Mouse (Mus musculus) NIH3T3 (cell line): ENCODE measurements around the gene Rpp25l.
A peak's percentile ranks its signal among the peaks of the same experiment; 100 is the strongest.
"Not testable (repeated sequence)": the region's sequence is repeated elsewhere in the genome, so short reads cannot be mapped to it uniquely, and the experiment has no call there.

Experiments
- DNase-seq: peaks from one replicate; pipeline ENCODE4 v3.0.0-alpha.2; 2012; ENCODE audit warnings: low read depth

The Rpp25l gene

DNA sequence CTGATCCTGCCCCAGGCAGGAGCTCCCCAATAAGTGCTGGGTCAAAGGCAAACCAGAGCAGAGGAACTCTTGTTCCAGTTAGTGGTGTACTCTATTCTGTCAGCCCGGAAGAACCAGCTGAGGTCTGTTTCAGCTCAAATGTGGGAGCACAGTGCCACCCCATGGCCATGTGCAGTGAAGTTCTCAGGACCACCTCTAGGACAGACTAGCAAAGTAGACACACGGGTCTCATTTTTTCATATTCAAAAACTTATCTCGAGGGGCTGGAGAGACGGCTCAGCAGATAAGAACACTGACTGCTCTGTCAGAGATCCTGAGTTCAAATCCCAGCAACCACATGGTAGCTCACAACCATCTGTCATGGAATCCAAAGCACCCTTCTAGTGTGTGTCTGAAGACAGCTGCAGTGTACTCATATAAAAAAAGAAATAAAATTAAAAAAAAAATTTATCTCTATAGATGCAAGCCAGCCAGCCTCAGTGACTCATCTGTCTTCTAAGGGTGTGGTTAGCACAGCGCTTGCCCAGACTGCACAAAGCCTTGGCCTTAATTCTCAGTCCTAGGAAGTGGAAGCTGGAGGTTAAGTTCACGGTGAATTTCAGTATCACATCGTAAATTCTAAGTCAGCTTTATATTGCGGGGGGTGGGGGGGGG lies 24.4 kb upstream of the Rpp25l start:
- peak; percentile 85 for DNase-seq

DNA sequence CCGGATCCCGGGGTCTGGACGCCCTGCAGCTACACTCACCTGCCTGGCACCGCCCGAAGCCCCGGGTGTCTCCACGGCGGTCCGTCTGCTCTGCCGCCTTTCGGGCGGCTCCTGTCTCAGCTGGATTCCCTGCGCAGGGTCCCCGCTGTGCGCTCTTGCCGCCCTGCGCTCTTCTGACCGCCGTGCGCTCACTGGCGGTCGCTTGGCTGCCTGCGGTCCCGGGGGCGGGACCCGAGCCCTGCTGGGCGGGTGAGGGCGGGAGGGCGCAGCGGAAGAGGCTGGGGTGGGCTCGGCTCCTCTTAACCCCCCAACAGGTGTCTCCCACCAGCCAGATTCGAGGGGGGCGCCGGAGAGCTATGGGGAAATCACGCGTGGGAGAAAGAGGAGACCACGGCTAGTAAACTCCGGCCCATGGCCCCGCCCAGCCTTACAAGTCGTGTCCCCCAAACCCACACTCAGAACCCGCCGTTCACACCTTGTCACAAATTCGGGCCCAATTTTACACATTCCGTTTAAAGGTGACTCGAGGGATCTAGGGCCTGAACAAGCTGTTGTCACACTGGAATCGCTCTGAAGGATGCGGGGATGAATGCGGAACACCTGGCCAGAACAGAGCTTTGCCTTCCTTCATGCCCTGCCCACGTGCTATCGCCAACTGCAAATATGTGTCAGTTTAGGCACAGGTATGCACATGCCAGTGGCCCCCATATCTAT lies 17.9 kb upstream of the Rpp25l start, which contains the start of gene Arid3c:
Gene Arid3c, minus strand, starts transcription at position 91 of the 714 bp plus-strand sequence.
- DNase-seq, result no peak

DNA sequence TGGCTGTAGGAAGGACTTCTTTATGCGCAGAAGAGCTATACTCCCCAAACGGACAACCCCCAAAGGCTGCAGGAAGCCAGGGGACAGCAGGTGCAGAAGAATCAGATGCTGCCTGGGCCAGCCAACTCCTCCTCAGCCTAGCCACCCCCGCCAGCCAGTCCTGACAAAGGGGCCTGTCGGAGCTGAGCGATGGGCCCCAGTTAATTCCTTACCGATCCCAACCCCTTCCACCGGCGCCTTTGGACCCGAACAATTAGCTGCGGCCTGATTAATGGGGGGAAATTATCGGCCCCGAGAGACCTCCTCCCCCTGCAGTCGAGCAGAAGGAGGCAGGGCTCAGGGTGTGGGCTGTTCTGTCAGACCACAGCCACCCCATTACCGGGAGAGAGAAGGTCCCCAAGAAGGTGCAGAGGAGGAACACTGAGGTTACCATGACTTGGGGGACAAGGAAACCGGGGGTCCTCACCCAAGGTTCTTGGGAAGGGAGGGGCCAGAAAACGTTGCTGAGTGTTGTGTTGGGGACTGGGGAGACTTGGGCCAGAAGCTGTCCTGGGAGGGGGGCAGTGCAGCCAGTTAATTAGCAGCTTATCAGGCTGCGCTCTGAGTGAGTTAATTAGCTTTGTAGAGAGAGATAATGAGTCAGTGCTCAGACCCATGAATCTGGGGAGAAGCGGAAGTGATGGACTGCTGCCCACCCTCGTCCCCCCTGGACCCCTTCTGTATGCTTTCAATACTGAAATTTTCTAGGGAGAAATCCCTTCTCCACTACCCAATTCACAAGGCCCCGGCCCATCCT lies 13.7 kb upstream of the Rpp25l start:
- no peak for DNase-seq

DNA sequence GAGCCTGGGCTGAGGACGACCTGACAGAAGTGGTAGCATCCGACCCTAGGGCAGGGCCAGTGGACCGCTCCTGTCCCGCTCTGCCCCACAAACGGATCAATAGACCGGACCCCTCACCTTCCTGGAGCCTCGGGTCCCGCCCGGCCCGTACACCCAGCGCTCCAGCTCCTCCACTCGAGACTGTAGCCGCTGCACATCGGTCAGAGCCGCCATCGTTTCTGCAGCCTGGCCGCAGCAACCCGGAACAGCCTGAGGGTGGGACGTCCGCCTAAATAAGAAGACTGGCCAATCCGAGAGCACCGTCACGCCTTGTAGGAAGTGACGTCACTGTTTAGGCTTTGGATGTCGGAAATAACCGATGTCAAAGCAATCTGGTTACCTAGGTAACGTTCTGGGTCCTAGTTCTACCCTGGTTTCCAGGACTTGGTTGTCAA lies 9.6 kb upstream of the Rpp25l start, which contains the start of gene Dctn3:
Gene Dctn3, minus strand, starts transcription at position 253 of the 434 bp plus-strand sequence.
- peak; percentile 94 for DNase-seq

DNA sequence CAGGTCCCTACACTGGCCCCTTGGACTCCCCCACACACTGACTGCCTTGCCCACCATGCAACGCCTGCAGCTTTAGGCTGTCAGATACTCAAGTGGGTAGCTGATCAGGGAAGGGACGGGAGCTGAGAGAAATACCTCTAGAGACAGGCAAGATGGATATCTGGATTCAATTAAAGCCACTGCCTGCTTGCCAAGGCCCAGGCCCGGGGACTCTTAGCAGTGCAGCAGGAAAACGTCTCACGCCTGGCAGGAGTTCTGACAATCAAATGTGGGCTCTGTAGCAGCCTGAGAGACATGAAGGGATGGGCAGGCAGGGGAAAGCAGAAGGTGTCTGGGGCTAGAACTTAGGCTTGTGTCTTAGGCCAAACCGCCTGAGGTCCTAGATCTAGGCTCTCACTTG lies 3.5 kb upstream of the Rpp25l start:
- DNase-seq, result no peak

DNA sequence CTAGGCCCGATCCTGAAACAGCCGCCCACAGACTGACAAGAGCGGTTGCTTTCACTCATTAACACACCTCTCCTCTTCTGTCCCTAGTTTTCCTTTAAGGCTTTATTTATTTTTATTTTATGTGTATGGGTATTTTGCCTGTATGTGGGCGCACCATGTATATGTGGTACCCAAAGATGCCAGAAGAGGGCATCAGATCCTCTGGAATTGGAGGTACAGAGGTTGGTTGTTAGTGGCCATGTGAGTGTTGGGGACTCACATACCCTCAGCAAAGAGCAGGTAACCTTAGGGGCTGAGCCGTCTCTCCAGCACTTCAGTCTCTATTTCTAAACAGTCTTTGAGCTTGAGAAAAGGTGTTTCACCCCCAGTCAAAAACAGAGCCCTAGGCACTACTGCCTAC lies 2.3 kb upstream of the Rpp25l start:
- peak; percentile 71 for DNase-seq

DNA sequence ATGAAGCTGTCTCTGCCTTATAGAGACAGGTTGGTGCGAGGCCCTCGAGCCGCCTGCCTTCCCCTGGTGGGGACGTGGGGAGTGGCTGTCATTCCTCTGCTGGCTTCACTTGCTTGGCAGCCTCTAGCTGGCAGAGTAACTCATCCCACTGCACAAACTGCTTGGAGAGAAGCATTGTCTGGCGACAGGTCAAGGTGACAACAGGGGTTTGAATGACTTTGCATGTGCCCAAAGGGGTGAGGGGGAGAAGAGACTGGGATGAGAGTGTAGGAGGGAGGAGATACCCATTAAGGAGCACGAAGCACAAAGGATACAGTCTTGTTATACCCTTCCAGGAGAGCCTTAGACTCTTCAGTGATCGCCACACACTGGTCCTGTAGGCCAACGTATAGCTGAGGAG lies 1.7 kb upstream of the Rpp25l start:
- no peak for DNase-seq

DNA sequence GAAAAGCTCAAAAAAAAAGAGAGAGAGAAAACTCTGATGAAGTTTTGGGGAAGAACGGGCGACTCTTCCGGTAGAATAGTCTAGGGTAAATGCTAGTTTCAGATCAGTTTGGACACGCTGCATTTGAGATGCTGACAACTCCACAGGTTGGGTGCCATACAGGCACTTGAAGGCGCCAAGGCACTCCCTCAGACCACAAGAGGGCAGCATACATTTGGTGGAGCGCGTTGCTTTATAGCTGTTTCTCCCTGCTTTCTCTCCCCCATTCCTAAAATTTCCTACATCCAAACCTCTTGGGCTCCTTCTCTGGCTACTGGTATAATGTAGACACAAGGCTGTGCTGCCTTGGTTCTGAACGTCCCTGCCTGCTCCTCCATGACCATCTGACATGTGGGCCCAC lies 942 bp upstream of the Rpp25l start:
- peak; percentile 88 for DNase-seq

DNA sequence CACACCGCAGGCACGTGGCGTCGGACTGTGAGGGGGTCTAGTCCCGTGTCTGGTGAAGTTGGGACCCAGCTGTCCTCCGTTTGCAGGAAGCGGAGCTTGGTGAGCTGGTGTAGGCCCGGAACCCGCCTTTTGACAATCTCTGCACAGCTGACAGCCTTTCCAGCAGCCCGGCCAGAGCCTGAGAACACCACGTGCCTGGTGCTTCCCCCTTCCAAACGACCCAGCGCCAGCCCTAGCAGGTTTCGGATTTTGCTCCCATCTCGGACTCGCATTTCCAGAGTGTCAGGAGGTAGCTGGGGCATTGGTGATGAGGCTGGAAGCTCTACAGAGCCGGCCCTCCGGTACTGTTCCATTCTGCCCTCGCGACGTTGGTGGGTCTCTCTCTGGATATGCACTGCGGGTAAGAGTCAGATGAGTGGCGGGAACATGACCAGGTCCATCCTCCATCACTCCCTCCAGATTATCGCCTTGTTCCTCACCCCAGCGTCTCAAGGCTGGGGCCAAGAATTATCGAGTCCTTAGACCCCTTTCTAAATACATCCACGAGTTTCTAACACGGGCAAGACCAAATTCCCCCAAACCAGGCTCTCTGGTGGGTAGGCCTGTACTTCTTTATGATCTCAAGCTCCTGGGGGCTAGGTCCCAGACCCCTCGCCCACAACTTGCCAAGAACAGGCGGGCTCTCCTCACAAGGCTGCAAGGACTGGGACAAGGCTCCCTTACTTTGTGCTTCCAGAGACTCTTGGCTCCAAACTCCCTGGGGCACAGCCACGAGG lies 725 bp downstream of the Rpp25l start:
- no peak for DNase-seq

DNA sequence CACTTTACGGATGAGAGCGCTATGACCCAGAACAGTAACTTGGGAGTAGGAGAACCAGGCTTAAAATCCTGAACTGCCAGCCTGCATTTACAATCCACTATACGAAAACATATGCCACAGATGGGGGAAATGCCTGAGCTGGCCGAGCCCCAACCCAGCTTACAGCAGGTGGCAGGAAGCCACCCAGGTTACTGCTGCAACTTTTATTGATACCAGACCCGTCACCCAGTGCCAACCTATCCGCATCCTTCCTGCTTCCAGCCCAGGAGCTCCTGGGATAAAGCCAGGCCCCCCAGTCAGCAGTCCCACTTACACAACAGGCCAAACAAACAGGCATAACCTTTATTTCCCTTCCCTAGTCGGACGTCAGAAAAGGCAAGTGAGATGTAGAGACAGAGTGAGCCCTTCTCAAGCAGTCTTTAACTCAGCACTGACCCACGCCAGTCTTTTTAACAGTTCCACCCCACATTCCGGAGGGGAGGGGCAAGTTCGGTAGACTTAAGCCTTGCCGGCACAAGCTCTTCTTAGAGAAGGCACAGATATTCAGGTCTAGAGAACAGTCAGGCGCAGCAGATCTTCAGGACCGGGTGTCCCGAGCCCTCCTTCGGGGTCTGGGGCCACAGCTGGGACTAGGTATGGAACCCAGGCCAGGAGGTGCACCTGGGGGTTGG lies 1.5 kb downstream of the Rpp25l start:
- no peak for DNase-seq

DNA sequence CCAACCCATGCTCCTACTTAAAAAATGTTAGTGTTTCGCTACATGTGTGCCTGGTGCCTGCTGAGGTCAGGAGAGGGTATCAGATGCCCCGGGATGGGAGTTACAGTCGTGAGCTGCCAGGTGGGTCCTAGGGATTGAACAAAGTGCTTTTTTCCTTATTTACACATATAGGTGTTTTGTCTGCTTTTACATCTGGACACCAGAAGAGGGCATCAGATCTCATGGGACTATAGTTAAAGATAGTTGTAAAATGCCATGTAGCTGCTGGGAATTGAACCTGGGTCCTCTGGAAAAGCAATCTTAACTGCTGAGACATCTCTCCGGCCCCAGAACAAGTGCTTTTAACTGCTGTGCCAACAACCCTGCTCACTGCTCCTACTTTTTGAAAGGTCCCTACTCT lies 3.1 kb downstream of the Rpp25l start:
- no peak for DNase-seq

DNA sequence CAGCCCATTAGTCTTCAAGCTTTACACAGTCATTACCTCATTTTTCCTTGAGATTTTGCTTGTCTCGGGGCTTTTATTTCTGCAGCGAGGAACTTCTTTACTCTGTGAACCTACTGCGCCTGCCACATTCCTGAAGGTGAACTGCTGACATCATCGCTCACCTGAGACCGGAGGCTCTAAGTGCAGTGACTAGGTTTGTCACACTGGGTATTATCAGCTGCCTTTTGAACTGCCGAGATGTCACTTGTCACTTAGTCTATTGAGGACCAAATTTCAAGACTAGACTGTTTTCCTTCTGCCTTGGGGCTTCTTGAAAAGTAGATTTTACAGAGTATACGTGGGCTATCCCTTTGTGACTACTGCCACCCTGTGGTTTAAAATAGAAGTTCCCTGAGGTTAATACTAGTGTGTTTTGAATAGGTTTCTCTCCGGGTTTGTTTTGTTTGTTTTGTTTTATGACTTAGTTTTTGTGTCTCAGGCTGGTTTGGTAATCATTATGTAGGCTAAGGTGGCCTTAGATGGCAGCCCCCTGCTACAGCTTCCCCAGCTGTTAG lies 5.1 kb downstream of the Rpp25l start:
- peak; percentile 81 for DNase-seq

DNA sequence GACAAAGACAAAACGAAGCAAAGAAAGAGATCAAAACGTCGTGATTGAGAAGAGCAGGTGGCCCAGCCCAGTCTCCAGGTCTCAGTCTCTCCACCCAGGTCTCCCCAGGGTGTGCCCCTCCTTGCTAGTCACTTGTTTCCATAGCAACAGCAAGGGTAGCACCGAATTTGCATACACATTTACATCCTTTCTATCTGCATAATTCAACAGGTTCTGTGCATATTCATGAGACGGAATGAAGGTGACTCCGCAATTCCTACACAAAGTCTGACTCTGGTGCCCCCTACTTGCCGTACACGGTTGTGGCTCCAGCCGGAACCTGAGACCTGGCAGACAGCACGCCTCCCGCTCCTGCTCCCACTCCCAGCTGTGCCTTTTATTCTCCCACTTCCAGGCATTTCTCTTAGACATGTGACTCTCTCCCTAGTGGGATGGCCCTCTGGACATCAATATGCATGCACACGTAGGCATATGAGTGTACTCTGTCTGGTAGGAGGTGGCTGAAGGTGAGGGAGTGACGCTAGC lies 6.3 kb downstream of the Rpp25l start:
- peak; percentile 65 for DNase-seq

DNA sequence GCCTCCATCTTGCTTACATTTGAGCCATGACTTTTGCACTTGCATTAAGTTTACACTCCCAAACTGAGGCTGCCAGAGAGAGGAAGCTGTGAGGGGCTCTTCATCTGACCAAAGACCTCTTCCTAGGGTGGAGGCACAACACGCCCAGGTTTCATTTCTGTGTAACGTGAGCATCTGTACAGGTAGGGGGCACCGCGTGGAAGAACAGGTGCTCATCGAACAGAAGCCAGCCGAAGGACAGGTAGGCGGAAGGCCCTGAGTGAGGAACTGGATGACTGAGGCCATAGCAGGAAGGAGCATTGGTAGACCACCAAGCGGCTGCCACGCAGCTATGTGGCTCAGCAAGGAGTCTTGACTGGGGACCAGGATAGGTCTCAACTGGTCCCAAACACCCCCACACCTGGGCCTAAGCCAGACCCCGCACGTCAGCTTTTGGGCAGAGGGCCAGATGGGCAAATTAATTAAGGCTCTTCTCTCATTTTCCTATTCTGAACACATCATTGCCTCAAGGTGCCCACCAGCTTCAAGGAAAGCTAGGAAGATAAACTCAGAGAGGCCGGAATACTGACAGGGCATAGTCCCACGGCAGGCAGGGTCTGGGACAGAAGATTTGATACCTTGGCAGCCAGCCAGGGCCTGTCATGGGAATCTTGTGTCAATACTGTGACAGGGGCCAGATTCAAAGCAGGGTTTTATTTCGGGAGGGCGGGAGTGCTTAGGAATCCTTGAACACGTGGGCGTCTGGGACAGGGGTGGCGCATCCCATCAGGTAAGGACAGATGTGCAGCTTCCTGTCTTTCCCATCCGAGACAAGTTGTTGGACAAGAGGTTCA lies 7.2 kb downstream of the Rpp25l start:
- no peak for DNase-seq

DNA sequence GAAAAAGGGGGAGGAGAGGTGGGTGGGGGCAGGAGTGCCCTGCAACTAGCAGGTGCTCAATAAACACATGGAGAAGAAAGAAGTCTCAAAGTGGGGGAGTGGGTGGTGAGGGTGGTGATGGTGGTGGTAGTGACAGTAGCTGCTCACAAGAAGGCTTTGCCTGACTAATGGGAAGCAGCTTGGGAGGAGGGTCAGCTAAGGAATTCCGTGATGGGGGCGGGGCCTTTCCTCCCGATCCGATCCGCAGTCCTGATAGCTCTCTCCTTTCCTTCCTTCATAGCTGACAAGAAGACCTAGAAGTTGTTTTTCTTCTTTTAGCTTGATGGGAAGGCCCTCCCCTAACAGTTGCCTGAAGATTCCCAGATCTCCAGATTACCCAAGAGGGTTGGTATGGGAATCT lies 8.7 kb downstream of the Rpp25l start:
- DNase-seq, result no peak

DNA sequence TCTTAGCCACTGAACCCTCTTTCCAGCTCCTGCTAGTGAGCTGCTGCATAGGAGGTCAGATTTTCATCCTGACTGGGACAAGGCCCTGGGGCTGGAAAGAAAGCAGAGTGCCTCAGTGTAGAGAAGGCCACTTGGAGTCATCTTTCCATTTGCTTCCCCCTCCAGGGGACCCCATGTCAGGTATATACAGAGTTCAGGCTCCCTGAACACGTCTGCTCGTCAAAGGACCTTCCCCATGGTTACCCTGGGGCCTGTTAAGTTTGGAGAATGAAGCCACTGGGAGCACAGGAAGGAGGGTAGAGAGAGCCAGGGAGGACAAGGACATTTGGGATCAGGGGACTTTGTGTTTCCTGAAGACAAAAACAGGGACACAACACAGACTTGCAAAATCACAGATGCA lies 11.1 kb downstream of the Rpp25l start:
- DNase-seq, result not testable (repeated sequence)

DNA sequence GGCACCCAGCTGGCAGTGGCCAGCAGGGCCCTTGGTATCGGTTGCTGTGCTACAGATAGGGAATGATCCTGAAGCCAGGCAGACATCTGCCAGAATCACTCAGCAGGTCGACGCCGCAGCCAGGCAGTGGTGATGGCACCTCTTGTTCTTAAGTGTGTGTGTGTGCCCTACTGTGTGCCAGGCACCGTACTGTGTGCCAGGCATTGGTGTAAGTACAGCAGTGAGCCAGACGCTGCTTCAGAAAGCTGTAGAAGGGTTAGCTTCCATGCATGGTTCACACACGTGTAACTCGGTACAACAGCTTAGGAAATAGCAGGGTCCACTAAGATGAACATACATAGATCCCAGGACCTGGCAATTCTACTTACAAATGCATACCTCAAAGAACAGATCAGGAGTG lies 13.1 kb downstream of the Rpp25l start:
- not testable (repeated sequence) for DNase-seq

DNA sequence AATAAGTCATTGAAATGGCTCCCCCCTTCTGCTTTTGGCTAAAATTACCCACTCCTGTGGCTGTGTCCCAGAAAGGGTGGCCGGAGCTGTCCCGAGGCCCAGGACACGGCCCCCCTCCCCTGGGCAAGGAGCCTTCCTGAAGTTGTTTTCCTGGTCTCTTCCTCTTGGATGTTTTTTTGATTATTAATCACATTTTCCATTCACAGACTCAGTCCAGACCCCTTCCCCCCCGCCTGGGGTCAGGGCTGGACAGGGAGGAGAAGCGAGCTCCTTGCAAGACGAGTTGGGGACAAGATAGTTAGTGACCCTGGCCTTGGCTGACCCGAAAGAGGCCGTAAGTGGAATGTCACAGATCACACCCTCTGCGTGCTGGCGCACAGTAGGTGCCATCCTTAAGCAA lies 13.6 kb downstream of the Rpp25l start, which contains the start of gene Il11ra1:
Gene Il11ra1, plus strand, starts transcription at position 207 of the 400 bp plus-strand sequence.
- DNase-seq, result not testable (repeated sequence)

DNA sequence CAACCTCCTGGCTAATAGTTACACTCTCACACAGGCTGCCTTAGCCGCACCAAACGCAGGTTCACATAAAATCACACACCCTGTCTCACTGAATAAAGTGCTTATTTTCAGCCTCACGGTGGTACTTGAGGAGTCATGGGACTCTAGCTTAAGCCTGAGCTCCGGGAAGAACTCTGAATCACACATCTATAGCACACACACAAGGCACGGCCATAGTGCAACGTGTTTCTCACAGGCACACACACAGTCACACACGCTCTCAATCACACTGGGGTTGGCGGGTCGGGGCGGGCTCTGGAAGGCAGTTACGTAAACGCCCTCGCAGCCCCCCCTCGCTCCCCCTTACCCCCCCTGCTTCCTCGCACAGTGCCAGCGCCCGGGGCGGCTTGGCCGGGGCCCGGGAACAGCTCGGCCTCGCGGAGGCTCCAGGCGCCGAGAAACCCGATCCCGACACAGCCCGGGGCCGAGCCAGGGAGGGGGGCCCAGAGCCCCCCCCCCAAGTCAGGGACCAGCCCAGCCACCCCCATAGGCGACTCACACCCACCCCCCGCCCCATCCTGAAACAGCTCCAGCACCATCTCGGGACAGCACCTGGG lies 14.8 kb downstream of the Rpp25l start:
- DNase-seq, result peak; percentile 59
